Mouse (Mus musculus): ENCODE measurements around the gene Psapl1.
"Not testable (repeated sequence)": the region's sequence is repeated elsewhere in the genome, so short reads cannot be mapped to it uniquely, and the experiment has no call there.

The Psapl1 gene

DNA sequence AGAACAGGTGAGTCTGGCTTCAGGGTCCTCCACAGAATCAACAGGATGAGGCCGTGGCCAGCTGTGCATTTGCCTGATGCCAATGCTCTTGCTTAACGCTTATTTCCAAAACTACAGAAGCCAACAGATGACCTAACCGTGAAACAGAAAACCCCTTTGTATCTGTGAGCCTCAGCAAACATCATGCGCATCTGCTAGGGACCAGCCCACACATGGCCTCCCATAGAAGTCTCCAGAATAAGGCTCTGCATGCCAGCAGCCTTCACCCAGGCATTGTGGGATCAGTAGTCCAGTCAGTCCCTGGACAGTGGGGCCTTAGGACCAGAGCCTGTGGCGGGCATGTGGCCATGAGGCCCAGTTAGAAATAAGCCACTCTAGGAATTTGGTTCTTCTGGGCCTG, 400 bp upstream of the Psapl1 start:
- no peak for DNase-seq (ENCODE audit: low read depth, low spot score)

DNA sequence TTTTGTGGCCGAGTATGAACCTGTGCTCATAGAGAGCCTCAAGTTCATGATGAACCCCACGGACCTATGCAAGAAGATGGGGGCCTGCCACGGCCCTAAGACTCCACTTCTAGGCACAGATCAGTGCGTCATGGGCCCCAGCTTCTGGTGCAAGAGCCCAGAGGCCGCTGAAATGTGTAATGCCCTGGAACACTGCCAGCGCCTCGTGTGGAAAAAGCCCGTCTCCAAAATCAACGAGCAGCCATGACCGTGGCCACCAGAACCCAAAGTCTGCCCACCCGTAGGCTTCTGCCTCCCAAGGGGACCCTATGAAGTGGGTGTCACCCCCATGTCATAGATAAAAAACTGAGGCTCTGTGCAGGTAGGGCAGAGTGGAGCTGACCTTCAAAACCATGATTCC, 1.6 kb downstream of the Psapl1 start:
- no peak for DNase-seq (ENCODE audit: low read depth, low spot score)

DNA sequence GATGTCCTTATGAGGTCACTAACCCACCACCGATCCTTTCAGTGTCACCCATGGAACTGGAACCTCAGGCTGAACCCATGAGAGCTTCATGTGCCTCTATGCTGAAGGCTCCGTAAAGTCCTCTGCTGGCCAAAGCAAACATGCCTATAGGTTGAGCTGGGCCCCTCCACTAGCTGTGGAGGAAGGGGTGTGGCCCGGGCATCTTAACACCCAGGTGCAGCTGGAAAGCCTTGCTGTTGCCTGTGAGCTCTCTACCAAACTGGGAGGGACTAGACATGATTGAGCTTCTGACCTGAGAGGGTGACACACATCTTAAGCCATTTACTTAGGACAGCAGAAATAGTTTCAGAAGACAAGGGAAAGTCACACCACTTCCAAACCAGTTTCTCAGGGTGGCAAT, 5.0 kb downstream of the Psapl1 start:
- no peak for DNase-seq (ENCODE audit: low read depth, low spot score)

DNA sequence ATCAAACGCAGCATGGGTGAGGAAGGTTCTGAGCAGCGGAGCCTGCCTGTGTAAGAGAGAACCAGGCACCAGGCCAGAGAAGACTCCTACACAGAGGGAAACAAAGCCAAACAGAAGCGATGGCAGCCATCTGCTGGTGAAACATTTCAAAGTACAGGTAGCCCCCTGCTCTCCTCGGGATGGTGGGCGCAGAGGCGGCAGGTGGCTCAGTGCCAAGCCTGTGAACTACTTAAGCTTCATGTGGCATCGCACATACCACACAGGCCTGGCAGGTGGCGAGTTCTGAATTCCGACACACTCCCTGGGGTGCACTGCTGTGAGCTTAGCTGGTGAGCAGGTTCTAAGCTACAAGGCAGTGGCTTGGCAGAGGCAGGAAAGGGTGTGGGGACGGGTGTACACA, 9.5 kb downstream of the Psapl1 start:
- no peak for DNase-seq (ENCODE audit: low read depth, low spot score)

DNA sequence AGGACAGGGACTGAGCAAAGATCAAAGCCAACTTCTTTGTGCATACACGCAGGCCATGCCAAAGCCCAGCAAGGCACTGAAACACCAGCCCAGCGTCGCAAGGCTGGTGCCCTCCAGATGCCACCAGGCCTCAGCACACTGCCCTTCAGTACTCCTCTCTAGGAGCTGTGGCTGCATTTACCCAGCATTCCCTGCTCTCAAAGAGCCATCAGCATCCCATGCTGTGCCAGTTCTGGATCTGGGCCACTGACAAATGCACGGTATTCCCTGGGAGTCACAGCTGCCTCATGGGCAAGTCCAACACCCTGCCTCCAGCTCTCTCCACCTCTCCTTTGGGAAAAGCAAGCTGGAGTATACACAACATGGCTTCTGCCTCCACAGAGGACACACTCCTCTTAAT, 16.3 kb downstream of the Psapl1 start:
- DNase-seq (ENCODE audit: low read depth, low spot score), result no peak

DNA sequence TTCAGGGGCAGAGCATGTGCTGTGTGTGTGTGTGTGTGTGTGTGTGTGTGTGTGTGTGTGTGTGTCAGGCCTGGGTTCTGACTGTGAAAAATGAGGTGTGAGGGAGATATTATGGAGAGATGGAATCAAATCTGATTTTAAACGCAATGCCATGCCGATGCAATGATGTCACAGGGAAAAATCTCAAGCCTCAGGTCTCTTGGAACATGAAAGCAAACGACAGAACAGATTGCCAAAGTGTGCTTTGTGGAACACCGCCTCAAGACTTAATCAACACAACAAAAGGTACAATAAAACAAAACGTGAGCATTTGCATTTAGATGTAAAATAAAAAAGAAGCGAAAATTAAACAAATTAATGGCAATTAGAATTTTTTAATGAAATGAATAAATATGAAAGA, 16.8 kb downstream of the Psapl1 start:
- DNase-seq (ENCODE audit: low read depth, low spot score), result no peak

DNA sequence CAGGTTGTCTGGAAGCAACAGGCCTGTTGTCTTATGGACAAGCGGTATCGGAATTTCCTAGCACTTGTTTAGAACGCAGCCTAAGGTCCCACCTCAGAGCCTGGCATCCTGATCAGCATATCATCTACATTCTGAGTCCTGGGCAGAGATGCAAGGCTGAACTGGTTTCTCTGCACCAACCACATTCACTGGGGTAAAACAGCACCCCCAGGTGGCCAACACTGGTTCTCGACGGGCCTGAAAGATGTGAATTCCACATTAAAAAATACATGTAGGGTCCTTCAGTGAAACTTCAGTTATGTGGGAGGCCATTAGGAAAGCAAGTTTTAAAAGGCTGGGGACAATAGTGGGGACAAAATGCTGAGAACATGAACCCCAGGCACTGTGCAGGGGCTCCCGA, 20.0 kb downstream of the Psapl1 start:
- DNase-seq (ENCODE audit: low read depth, low spot score), result no peak

DNA sequence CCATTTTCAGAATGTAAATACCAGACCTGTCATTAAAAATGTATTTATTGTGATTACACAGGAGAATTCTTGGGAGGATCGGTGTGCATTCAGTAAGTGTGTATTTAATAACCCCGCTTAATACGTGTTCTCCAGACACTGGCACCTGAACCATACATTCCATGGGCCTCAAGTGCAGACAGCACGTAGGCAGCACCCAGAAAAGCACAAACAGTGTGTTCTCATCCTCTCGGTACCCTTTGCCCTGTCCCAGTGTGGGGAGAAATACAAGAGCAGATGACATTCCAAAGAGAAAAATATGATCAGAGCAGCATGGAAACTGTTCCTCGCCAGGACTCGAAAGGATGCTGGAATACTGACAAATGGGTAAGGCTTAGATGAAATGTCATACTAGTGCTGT, 22.0 kb downstream of the Psapl1 start:
- DNase-seq (ENCODE audit: low read depth, low spot score), result no peak

DNA sequence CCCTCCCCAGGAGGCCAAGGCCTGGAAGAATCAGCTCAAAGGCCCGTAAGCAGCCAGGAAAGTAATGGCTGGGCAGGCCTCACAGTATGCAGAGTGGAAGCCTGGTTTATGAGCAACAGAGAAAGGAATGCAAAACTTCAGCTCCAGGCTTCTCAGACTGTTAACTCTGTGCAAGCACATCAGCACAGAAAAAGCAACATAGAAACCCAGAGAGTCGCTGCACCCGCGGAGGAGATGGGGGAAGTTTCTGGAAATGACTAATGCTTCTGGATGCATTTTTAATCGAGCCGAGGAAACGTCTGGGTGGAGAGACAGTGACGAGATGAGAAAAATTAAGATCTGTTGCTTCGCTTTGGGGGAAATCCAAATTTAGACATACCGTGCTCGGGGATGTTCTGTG, 22.5 kb downstream of the Psapl1 start:
- no peak for DNase-seq (ENCODE audit: low read depth, low spot score)

DNA sequence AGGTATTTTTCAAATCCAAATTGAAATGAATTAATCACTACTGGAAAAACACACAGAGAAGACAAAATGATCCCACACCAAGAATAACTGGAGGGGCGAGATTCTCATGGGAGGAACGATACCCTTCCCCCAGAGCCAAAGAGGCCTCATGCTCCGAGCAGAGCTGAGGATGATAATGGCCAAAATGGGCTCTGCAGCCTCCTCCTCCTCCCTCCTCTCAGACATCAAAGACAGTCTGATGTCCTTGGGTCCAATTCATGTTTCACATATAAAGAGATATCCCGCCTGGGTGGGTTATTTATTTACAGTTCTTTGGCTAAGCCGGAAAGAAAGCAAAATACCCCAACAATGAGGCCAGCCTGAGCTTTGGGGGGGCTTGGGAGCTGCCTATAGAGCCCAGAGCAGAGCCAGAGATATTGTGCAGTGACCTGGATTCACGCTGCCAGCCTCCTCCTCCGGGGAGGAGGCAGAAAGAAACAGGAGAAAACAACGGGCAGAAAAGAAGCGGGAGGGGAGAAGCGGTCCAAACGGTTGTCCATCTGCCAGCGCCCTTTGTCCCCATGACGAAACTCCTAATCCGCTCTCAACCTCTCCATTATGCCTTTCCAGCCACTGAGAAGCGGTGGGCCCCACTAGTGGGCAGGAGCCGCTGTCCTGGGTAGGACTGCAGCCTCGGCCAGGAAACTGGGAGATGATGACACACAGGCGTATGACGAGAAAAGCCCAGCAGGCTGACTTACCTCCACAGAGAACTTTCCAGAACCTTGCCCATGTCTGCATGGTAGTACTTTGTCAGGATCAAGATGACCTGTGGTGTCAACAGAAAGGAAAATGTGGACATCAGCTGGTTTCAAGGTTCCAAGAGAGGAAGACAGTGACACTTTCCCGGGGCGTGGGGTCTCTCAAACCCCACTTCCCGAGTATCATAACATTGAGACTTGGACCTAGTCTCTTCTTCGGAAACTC, 24.9 kb downstream of the Psapl1 start:
- no peak for DNase-seq (ENCODE audit: low read depth, low spot score)

DNA sequence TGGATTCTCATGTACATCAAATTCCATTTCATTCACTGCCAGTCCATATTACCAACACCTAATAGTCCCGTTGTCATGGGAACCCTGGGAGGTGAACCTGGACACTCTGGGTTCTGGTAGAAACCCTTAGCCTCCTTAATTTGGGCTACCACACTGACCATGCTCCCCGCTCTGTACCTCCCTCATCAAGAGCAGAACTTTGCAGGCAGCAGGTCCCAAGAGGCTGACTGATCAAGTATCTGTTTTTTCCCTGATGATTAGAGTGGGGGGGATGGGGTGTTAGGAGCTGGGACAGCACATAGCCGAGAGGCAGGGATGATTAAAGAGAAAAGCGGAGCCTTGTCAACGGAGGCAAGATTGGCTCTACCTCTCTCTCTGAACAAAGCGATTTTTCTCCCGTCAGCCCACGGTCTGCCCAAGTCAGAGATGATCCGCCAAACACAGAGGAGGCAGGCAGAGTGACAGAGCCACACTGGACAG, 26.5 kb downstream of the Psapl1 start:
- DNase-seq (ENCODE audit: low read depth, low spot score), result no peak

DNA sequence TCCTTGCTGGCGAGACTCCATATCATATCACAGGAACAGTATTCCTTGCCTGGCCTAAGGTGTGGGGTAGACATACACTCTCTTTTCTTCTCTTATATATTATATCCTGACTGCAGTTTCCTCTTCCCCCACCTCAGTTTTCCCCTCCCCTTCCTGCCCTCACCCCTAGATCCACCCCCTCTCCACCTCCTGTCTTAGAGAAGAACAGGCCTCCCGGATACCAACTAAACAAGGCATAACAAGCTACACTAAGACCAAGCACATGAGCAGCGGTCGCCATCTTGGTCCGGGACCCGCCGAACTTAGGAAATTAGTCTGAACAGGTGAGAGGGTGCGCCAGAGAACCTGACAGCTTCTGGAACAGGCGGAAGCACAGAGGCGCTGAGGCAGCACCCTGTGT, 33.7 kb downstream of the Psapl1 start:
- DNase-seq (ENCODE audit: low read depth, low spot score), result not testable (repeated sequence)

DNA sequence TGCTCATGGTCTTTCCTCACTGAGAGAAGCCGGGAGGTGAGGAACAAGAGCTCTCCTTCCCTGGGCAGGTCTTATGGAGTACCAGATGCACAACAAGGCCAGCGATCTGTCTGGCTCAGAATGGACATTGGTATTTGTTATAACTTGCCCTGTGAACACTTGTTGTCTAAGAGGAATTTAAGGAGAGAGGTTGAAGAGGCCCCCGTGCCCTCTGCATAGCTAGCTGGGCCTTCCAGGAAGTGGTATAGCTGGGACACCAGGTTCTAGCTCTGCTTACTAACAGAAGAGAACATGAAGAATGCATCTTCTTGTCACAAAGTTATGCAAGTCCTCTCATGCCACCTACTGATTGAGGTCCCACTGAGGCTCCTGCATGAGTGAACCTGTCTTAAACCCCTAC, 44.2 kb downstream of the Psapl1 start:
- no peak for DNase-seq (ENCODE audit: low read depth, low spot score)

DNA sequence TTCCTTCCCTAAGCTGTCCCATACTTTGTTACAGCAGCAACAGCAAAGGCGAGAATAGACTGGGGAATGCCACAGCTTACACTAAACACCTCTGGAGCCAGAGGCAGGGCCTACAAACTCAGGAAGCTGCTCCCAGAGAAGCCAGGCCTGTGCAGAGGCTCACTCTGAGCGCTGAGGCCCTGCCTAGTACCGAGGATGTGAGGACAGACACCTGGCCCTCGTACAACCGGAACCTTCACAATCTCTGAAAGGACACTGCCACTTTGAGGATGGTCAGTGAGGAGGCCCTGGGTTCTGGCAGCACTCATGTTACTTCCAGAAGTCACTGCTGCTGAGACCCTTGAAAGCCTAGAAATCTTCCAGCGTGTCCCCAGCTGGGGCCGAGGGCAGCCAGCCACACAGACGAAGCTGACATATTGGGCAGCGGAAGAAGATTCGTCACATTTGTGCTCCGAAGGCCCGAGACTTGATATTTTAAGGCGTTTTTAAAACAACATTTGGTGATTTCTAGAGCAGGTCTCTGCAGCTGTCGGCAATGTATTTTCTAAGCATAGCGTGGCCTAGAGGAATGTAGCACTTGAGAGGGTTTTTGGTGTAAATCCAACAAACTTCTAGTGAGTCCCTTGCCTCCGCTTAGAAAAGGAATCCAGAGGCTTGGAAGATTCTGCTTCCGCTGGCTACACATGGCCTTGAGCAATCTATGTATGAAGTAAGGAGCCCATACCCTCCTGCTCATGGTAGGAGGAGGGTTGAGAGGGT, 49.1 kb downstream of the Psapl1 start:
- no peak for DNase-seq (ENCODE audit: low read depth, low spot score)

DNA sequence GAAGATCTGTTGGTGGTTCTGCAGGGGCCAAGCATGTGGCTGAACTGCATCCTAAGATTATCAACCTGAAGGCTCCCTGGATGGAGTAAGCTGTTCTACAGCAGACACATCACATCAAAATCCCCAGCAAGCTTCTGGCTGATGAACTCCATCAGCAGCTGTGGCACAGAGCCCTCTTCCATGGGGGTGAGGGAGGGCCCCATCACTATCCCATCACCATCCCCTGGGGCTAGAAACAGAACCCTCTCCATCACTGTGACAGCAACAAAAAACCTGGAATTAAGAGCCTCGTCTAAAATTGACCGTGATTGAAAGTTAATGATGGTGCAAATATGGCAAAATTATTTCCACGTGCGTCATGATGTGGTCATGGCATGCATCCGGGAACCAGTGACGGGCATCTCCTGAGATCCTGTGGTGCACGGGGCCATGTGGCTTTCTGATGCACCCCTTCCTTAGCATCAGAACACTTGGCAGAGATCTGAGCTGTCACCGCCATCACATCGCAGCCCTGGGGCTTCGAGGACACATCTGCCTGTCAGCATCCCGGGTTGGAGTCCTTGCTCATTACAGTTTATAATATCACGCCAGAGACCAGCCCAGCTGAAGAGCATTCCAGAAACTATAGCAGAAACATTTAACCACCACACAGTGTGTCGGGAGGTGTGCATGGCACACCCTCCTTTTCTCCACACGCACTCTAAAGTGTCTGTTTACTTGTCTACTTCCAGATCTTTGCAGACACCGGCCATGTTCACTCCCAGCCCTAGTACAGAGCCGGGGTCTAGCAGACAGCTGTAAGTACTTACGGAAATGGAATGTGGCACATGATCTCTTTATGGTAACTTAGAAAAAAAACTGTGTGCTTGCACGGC, 51.1 kb downstream of the Psapl1 start:
- DNase-seq (ENCODE audit: low read depth, low spot score), result peak; percentile 67

Measured in forelimb bud, embryonic 11.5 days (tissue).